Mouse (Mus musculus) testis, adult 2 months (tissue): ENCODE measurements around the gene Tmem135.

Experiments used
- CTCF ChIP-seq: fragments of 200-500 bp; IDR thresholded peaks from 2 replicates; pipeline ENCODE4 v1.5.1; 2012; ENCODE audit warnings: low read depth, mild to moderate bottlenecking, inconsistent platforms, low read length, moderate library complexity; ENCODE audit not compliant: control insufficient read depth, insufficient read depth, insufficient replicate concordance
- POLR2A ChIP-seq: fragments of 200-500 bp; IDR thresholded peaks from 2 replicates; pipeline ENCODE4 v1.6.1; 2012; ENCODE audit warnings: low read depth, mild to moderate bottlenecking, inconsistent platforms, low read length, moderate library complexity; ENCODE audit not compliant: control insufficient read depth

DNA sequence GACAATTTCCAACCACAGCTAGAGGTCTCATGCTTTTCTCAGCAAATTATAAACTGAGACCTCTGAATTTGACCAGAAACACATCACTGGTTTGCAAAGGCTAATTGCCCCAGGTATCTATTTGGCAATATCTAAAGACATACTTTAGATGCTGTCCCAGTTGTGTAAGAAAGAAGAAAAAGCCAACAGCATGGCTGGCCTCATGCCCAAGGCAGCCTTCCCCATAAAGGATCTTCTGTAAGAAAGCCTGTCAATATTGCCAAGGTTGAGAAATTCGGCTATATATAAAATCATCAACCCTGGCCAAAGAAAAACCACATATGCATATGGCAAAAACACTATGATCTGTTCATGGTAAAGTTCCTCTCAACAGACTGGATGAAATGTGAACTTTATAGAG, 107.1 kb downstream of the Tmem135 start:
- TF ChIP-seq POLR2A, result no peak
- TF ChIP-seq CTCF, result no peak
